Mouse (Mus musculus) embryonic stem cell, embryonic (primary cell): ENCODE measurements around the gene Pgm5.

ENCODE experiments used
- CTCF ChIA-PET, 4 experiments: fragments of 300-600 bp in 2 of 4; fragments of 350-600 bp in 2 of 4; sonication (Branson Sonifier 250); formaldehyde crosslinking; loops; one replicate each; lab custom pipeline; 2022; ENCODE audit warnings: inconsistent platforms in 2 of 4; lab: Charles Lee
- POLR2A ChIA-PET, 4 experiments: fragments of 300-600 bp in 2 of 4; fragments of 350-600 bp in 2 of 4; sonication (Branson Sonifier 250); formaldehyde crosslinking; loops; one replicate each; lab custom pipeline; 2022; ENCODE audit warnings: antibody characterized with exemption in 4 of 4, inconsistent platforms in 1 of 4; lab: Charles Lee

Gene Pgm5

DNA sequence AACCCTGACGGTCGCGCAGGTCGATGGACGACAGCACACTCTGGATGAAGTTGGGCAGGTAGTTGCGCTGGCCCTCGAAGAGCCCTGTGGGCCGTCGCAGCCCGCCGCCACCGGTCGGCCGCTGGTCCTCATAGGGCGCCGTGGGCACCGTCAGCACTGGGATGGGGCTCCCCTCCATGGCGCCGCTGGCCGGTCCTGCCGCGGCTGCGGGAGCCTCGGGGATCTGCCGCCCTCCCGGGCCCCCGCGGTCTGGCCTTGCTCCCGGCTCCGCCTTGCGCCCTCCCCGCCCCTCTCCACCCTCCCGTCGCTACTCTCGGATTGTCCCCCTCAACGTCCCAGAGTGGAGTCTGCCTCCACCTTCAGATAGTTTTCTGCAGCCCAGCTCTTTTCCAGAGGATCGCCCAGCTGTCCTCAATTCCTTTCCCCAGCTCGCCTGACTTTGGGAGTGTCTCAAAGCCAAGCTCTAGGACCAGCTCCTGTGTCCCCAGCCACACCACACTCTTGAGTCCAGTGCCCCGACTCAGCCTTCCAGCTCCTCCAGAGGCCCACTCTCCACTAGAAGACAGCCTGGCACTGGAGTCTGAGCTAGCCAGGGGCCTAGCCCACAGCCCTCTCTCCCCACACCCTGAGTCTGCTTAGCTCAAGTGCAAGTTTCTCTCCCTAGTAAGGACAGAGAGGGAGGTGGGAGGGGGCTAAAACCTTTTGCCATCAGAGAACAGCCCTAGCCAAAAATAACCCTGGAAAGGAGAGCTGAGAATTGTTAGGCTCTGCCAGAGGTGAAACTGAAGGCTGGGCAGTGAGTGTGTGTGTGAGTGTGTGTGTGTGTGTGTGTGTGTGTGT lies at the start of gene Pgm5:
Gene Pgm5 (minus strand): TSS at position 244 of the 840 bp plus-strand sequence.
- ChIA-PET POLR2A (interaction anchor here in 2 of 4 experiments (0.6 to 1.3 kb wide), 2 partner anchors 417 to 581 kb away, joined by 4 to 5 read pairs; partner anchors contain the start of gene Fxn (in 1 of the 2)), CTCF (interaction anchor here in 3 of 4 experiments (0.6 to 1.8 kb wide), 4 partner anchors 46 to 561 kb away, joined by 5 to 9 read pairs (median 6); no protein-coding TSS in a partner anchor)

DNA sequence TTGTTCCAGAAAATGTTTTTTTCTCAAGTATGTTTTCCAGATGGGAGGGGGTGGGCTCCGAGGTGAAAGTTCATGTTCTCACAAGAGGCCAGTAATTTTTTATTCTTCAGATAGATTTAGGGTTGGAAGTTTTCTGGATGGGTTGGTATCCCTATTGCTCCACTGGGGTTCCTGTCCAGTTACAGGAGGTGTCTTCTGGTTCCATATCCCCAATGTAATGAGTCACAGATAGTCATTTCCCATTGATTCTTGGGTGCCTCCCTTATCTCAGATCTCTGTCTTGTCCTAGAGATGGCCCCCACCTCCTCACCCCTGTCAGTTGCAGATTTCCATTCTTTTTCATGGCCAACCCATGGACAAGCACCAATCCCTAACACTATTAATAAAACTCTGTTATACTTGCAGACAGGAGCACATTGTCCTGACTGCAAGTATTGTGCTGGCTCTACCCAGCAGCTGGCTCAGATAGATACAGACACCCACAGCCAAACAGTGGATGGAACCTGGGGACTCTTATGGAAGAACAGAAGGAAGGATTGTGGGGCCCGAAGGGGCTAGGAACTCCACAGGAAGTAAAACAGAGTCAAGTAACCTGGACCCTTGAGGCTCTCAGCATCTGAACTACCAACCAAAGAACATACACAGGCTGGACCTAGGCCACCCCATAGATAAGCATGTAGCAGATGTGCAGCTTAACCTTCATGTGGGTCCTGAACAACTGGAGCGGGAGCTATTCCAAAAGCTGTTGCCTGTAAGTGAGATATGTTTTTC lies 46.9 kb upstream of the Pgm5 start:
- ChIA-PET CTCF (no interaction called here), POLR2A (no interaction called here)

DNA sequence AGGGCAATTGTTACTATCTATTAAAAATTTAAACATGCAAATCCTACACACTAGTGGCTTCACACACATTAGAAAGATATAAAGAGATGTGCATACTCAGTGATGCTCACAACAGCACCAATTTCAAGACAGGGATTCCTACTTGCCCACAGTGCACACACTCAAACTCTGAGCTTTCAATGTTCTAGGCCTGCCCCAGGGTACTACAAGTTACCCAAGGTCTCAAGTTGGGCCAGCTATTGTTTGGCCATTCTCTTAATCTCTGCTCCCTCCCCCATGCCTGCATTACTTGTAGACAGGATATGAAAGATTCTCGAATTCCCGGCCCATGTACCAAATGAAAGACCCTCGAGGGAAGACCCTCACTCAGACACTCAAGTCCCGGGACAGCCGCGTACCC lies 46.0 kb upstream of the Pgm5 start:
- CTCF ChIA-PET: no interaction called here
- POLR2A ChIA-PET: no interaction called here

DNA sequence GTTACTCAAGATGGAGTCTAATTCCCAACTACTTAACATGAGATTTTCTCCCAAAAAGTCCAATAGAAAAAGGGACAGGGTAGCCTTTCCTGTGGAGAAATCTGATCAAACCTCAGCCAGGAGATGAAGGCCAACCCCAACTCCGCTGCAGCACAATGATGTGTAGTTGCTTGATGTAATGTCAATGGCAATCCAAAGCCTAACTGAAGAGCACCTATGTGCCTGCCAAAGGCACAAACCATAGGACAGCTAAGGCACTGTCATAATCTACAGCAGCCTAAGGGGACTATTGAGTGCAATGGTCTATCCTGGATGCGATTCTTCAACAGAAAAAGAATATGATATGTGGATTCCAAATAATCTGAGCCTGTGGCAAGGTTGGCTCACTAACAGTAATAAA lies 41.2 kb upstream of the Pgm5 start:
- ChIA-PET POLR2A (interaction anchor here in 2 of 4 experiments (1.1 to 1.5 kb wide), 2 partner anchors 59 kb away, joined by 3 to 4 read pairs; partner anchors contain the start of gene Cbwd1 (in 2 of the 2)), CTCF (interaction anchor here in 1 of 4 experiments (1.4 kb wide), 1 partner anchor 17 kb away, joined by 4 read pairs; no protein-coding TSS in a partner anchor)

DNA sequence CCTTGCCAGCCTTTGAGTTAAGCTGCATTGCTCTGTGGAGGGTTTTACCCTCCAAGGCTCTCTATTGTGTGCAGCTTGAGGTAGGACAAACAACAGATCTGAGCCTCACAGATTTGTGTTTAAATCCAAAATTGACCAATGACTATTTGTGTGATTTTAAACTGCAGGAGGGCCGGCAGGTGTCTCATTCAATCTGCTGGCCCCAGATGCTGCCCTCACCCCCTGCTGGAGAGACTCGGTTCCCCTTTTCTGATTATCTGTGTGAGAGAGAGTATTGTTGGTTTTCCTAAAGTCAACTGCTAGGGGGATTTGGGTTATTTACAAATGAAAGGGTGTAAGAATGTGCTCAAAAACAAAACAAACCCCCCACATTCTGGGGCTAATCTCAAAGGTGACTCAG lies 40.6 kb upstream of the Pgm5 start:
- CTCF ChIA-PET: interaction anchor here in 1 of 4 experiments (0.6 to 1.4 kb wide), 2 partner anchors 17 kb away, joined by 3 to 4 read pairs; no protein-coding TSS in a partner anchor
- POLR2A ChIA-PET: interaction anchor here in 1 of 4 experiments (1.1 kb wide), 1 partner anchor 59 kb away, joined by 4 read pairs; the partner anchor contains the start of gene Cbwd1

DNA sequence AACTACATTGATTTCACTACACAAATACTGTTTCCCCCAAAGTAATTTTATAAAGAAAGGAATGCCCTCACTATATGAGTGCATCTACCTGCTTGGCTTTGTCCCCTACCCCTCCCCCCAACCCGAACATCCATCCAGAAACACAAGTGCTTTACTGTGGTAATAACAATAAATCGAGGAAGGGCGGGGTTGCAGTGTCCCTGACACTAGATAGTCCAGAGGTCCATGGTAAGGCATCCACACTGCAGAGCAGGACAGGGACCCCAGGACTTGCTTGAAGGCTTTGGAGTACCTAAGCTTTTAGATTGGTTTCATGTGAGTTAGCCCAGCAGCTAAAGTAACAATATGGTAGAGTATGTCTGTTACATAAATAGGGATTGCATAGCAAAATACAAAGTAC lies 40.0 kb upstream of the Pgm5 start:
- POLR2A ChIA-PET: interaction anchor here in 1 of 4 experiments (2.9 kb wide), 1 partner anchor 12 kb away, joined by 10 read pairs; no protein-coding TSS in a partner anchor

DNA sequence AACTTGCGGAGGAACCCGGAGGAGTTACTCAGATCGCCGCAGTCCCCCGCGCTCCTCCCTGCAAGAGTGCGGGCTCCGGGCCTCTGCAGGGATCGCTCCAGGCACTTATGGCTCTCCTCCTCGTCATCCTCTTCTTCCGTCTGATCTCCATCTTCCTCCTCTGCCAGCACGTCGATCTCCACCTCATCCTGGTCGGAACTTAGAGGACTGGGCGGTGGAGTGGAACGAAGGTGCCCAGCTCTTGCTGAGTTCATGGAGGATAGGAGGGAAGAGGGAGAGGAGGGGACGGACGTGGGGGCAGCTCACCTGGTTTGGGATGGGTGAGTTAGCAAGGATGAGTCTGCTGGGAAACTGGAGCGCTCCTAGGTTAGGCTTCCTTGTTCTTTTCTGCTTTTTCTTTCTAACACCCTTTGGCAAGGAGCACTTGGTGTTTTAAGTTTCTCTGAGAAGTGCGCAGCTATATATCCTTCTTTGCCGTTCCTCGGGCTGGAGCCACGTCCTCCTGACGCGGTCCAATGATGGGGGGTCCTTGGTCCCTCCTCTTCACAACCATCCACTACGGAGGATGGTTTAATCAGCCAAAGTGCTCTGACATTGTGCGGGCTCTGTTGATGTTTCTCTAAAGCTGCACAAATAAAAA lies 39.0 kb upstream of the Pgm5 start, which contains the start of gene Foxd4:
Gene Foxd4 (minus strand): TSS at position 617 of the 640 bp plus-strand sequence.
- ChIA-PET CTCF (interaction anchor here in 1 of 4 experiments (1.8 kb wide), 1 partner anchor 15 kb away, joined by 5 read pairs; no protein-coding TSS in a partner anchor), POLR2A (interaction anchor here in 3 of 4 experiments (0.6 to 2.9 kb wide), 4 partner anchors 10 to 1025 kb away, joined by 3 to 10 read pairs (median 4); partner anchors contain the start of gene Cbwd1 (in 1 of the 3))

More for the DNA sequence above, 40.0 kb upstream of the Pgm5 start:
- CTCF ChIA-PET: interaction anchor here in 1 of 4 experiments (0.6 kb wide), 1 partner anchor 16 kb away, joined by 3 read pairs; no protein-coding TSS in a partner anchor

DNA sequence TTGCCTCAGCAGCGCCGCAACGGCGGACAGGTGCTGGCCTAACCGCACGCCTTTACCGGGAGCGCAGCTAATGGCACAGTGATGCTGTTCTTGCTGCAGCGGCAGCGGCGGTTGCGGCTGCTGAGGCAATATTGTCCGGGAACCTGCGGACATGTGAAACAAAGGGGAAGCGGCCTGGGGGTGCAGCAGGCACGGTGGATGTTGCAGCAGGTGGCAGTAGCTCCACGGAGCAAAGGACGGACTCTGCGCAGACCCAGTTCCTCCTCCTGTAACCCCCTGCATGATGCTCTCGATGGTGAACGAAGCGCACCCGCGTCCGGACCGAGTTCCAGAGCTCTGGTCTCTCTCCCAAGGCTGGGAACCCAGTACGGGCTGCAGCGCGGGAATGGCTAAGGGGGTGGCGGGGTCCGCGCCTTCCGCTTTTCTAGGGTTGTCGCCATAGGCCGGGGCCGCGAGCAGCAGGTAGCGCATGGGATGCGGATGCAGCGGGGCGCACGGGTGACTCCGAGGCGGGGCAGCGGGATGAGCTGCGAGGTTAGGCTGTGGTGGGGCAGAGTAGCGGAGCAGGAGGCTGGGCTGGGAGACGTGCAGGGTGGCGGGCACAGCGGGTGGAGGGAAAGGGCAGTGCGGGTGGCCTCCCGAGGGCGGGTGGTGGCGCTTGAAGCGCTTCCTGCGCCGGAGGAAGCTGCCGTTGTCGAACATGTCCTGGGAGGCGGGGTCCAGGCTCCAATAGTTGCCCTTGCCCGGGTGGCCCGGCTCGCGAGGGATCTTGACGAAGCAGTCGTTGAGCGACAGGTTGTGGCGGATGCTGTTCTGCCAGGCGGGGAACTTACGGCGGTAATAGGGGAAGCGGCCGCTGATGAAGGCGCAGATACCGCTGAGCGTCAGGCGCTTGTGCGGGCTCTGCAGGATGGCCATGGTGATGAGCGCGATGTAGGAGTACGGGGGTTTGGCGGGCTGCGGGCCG lies 38.2 kb upstream of the Pgm5 start:
- ChIA-PET POLR2A (interaction anchor here in 3 of 4 experiments (0.6 to 2.9 kb wide), 5 partner anchors 10 to 1024 kb away, joined by 3 to 10 read pairs (median 4); partner anchors contain the start of gene Cbwd1 (in 1 of the 3)), CTCF (interaction anchor here in 2 of 4 experiments (0.5 to 1.8 kb wide), 2 partner anchors 14 to 208 kb away, joined by 5 to 6 read pairs; no protein-coding TSS in a partner anchor)

DNA sequence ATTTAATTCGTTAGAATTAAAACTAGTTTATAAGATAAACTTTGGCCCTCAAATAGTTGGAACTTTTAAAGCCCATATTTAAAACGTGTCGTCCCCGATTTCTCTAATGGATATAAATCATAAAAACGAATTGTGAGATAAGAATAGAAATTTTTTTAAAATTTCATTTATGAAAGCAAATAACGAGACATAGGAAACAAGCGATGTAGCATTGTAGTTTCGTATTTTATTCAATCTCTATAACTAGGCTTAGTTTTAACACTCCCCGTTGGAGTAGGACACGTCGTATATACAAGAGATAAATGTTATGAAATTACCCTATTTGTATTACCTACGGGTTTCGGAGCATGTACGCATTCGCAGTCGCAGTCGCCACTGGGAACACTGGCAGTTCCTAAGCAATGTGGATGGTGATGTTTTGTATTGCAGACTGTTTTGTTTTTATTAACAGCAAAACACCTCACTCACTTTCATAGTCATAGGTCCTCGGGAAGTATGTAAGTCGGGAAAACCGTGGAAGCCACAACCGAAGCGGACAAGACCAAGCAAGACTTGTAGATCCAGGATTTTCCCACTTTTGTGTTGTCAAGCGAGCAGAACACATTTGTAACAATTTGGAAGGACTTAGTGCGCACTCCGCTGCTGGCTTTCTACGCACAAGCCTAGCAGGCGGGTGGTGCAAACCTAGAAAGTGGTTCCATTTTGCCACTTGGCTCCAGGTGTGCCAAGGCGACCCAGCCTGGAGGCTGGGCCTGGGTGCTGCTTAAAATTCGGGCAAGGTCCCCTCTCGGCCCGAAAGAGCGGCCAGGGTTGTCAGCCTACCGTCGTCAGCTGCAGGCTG lies 37.3 kb upstream of the Pgm5 start:
- ChIA-PET POLR2A (interaction anchor here in 2 of 4 experiments (0.9 to 2.9 kb wide), 3 partner anchors 9 to 618 kb away, joined by 3 to 10 read pairs (median 5); partner anchors contain the start of gene Cbwd1 (in 1 of the 2)), CTCF (interaction anchor here in 2 of 4 experiments (0.5 to 1.8 kb wide), 2 partner anchors 13 to 208 kb away, joined by 5 to 6 read pairs; no protein-coding TSS in a partner anchor)

DNA sequence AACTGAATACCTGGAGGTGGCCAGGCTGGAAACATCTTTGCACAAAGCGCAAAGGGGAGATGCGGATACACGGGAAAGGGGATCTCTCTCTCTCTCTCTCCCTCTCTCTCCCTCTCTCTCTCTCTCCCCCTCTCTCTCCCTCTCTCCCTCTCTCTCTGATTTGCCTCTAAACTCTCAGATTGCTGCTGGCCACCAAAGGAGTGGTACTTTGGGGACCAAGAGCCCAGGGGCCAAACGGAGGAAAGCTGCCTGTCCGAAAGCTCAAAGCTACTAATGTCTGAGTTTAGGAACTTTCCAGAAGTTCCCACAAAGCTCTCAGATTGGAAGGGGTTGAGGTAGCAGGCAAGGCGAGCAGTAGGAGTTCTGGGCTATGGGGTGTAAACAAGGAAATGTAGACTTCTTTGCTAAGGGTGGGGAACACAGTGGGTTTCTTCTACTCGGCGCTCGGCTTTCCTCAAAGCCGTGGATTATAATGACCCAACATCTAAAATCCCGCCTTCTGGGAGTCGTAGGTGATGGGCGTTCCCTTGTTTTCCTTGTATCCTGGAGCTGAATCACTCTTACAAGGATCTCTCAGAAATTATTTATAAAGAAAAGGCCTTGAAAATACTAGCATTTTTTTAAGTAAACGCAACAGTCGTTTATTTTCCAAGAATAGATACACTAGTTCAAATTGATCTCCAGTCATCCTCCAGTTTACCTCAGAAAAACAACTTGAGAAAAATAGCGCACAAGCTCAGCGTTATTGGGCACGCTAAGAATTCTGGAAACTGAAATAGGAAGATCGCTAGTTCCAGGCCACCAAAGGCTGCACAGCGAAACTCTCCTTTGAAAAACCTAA lies 36.5 kb upstream of the Pgm5 start:
- CTCF ChIA-PET: interaction anchor here in 2 of 4 experiments (0.6 kb wide), 2 partner anchors 9 to 767 kb away, joined by 3 read pairs; no protein-coding TSS in a partner anchor

DNA sequence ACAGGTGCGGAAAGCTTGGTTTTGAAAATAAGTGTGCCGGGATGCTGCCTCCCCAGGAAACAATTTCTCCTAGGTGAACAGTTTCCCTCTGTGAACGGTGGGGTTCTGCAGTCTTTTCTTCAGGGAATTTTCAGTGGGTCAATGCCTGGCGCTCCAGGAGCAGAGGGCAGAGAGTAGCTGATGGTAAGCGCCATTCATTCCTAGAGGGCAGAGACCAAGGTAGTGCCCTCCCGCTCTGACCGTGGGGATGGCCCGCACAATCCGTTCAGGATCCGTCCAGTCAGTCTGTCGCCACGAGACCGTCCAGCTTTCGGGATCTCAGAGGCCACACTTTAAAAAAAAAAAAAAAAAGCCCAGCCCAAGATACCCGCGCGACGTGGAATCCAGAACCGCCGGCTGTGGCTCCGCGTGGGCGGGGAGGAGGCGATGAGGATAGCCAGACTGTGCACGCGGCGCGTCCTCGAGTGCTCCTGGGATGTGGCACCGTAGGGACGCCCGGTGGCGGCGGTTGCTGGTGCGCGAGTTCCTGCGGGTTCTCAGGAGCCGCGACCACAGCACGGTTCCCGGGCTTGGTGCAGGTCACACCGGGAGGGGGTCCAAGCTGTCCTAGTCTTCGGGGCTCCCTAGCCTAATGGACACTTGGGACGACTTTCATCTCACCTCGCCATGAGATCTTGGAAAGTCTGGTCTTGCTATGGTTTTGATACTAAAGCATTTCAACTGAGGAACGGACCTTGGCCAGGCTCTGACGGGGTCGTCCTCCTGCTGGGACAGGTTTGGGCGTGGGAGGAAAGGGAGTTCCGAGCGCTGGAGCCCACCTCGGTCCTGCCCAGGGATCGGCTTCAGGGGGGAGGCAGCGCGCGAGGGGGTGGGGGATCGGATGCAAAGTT lies 35.6 kb upstream of the Pgm5 start:
- CTCF ChIA-PET: interaction anchor here in 2 of 4 experiments (0.7 to 1.0 kb wide), 3 partner anchors 12 to 634 kb away, joined by 3 to 4 read pairs (median 3); no protein-coding TSS in a partner anchor
- POLR2A ChIA-PET: interaction anchor here in 3 of 4 experiments (0.6 to 0.9 kb wide), 5 partner anchors 30 to 258 kb away, joined by 3 to 5 read pairs (median 3); partner anchors contain the start of gene Cbwd1 (in 1 of the 3)

More for the DNA sequence above, 36.5 kb upstream of the Pgm5 start:
- POLR2A ChIA-PET: interaction anchor here in 3 of 4 experiments (0.6 to 0.9 kb wide), 4 partner anchors 29 to 724 kb away, joined by 3 read pairs; partner anchors contain the start of gene Cbwd1 (in 1 of the 3)

DNA sequence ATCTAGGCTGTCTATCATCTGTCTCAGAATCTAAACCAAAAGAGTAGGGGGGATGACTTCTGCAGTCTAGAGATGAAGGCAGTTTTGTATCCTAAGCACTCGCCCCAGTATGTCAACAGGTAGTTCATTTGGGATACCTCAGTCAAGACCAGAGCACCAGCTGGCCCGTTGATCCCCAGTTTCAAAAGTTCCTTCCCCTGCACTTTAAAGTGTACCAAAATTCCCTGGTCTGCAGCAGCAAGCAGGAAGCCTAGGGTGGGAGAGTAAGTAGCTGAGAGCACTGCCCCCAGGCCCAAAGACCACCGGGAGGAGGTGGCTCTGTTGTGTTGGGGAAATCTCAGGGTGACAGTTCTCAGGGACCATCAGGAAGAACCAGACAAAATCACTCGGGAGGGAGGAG lies 34.9 kb upstream of the Pgm5 start:
- POLR2A ChIA-PET: interaction anchor here in 2 of 4 experiments (0.6 to 0.7 kb wide), 2 partner anchors 61 to 246 kb away, joined by 3 to 5 read pairs; no protein-coding TSS in a partner anchor
- CTCF ChIA-PET: interaction anchor here in 2 of 4 experiments (0.7 to 1.0 kb wide), 3 partner anchors 11 to 635 kb away, joined by 3 to 4 read pairs (median 3); no protein-coding TSS in a partner anchor

DNA sequence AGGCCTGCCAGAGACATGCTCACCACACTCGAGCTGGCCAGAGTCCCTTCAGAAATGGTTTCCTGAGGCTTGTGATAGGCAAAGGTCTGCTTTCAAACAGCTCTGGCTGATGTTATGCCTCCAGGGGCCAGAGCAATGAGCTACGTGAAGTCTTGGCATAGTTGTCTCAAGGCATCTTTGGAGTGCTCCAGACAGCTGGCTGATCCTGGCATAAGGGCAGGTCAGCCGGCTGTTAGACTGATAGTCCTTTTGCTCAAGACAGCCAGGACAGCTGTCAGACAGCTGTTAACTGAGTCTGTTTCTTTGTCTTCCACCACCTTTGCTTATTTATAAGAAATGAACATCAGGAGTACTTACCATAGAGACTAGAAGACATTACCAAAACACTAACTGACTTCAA lies 25.2 kb upstream of the Pgm5 start:
- POLR2A ChIA-PET: interaction anchor here in 2 of 4 experiments (0.5 to 1.0 kb wide), 2 partner anchors 237 to 574 kb away, joined by 3 read pairs; no protein-coding TSS in a partner anchor
- CTCF ChIA-PET: interaction anchor here in 3 of 4 experiments (0.5 to 2.0 kb wide), 4 partner anchors 187 to 685 kb away, joined by 3 to 10 read pairs (median 4); no protein-coding TSS in a partner anchor
